Mouse (Mus musculus) yolk sac, embryonic 10.5 days (tissue): ENCODE results near the gene Cwc25.

Experiments
- DNase-seq: peaks from one replicate; pipeline ENCODE4 v3.0.0-alpha.2; 2017; ENCODE audit warnings: low spot score

The Cwc25 gene

DNA sequence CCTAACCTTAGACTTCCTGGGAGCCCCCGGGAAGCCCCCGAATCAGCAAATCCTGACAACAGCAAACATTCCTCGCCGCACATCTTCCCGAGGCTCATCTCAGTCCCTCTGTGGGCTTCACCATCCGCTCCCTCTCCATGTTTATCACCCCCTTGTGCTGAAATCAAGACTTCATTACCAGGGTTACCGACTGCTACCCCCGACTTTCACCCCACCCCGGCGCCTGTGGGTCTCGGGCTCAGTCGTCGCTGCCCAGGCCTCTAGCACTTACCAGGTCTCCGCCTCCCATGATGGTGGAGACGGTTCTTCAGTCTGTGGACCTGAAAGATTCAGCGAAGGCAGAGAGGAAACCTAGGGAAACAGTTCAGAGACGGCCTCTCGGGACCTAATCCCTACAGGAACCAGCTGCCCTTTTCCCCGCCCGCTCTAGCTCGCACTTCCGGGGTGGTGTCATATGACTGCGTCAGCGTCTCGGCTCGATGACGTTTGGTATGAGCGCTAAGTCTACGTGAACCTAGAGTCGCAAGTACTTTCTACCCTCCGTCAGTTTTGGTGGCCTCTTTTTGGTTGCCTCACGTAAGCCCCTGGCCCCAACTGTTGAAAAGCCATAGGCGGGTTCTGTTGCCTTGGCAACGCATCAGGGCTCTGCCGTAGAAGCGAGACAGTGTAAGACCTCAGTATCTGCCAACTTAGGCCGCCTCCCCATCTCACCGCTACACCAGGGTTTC lies at the start of gene Cwc25:
TSS of gene Cwc25 (minus strand) at position 403 of the 728 bp plus-strand sequence.
- DNase-seq: peak; percentile 95

DNA sequence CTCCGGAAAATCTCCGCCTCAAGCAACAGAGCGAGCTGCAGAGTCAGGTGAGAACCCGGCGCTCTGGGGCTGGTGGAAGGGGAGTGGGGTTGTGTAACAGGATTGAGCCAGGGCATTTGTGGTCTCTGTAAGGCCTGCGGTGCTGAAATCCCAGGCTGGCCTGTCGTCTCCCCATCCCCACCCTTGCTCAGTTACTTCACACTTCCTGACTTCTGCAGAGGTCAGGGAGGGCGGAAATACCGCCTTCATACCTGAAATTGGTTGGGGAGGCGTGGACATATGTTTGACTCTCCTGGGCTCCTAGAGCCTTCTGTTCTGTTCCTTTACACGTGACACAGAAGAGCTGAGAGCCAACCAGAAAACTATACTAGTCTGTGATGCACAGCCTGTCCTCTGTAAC lies 49.4 kb upstream of the Cwc25 start:
- no peak for DNase-seq

DNA sequence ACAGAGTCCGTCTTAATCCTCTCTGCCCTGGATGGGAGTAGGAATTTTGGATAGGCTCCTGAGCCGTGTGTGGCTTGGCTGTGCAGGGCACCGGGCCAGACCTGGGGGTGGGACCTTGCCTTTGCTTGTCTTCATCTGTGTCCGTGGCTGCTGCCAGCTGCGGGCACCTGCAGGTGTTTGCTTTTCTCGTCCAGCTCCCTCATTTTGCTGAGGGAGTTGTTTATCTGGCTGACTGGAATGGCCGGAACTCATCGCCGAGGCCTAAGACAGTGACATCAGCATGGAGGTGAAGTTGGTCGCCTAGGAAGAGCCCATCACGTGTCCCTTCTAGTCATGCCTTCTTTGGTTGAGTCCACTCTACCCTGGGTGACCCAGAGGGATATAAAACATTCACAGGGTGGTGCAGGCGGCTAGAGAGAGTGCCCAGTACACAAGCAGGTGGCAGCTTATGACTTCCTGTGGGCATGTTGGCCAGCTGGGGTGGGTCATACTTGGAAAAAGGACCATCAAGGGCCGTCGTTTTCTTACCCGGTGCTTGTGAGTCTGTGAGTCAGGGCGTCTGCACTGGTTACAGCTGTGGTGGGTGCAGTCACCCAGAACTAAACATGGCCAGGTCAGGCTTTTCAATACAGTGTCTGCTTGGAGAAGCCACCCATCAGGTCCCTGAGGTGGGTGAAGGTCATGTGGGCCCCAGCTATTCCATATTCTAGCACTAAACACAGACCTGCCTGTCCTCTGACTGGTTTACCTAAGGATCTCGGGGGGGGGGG lies 47.6 kb upstream of the Cwc25 start:
- peak; percentile 42 for DNase-seq

DNA sequence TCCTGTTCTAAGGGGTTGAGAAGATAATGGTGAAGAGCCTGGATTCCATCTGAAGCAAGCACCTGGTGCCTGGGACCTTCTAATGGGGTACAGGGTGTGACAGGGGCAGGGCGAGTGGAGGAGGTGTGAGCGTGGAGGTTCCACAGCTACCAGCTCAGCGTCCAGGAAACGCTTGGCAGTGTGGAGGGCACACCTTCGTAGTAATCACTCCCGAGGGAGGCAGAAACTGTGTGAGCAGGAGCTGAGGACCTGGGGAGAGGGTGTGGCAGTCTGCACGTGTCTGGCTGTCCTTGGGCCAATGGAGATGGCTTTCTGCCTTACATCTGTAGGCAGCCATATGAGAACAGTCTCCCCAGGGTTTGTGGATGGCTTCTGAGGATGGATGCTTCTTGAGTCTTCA lies 46.7 kb upstream of the Cwc25 start:
- no peak for DNase-seq

DNA sequence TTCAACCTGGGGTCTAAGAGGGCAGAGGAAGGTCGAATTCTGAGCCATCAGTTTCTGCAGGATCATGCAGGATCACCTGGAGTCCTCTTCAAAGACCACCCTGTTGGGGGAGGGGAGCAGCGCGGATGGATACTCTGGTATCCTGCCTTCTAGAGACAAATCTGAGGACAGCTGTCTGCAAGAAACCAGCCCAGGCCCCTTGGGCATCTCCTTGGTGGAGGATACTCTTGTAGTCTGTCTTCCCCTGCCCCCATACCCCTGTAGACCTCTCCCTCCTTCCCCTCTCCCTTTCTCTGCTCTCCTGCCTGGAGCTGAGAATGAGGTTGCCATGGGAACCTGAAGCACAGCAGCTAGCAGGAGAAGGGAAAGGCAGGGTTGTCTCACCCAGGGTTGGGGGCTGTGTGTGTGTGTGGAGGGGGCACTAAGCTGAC lies 46.1 kb upstream of the Cwc25 start:
- peak; percentile 66 for DNase-seq

DNA sequence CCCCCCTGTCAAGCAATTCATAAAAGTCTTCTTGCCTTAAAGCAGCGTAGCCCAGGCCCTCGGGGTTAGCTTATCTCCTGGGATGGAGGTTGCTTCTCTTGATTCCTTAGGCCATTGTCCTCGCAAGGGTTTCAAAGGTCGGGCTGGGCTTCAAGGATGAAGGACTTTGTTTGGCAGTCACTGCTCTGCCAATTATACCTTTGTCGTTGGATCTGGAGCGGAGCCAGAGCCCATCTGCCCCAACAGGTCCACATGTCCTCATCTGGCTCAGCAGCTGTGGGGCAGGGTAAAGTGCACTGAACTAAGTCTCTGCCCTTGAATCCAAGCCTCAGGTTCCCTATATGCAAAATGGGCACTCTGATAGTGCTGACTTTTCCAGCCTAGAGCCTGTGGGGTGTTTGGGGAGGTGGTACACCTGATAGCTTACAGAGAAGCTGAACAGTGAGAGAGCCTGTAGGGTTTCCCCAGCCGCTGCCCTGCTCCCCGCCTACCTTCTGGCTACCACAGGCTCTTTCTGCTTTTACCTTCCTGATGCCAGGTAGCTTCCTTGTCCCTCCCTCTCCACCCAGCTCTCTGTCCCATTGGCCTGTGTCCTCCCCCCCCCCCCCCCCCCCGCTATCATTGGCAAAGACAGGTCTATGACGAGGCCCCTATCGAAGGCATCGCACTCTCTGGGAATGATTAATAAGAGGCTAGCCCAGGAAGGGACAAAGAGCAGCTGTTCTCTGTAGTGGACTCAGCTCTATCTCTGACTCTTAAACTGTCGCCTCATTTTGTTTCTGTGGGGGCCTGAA lies 45.4 kb upstream of the Cwc25 start:
- DNase-seq: peak; percentile 90

DNA sequence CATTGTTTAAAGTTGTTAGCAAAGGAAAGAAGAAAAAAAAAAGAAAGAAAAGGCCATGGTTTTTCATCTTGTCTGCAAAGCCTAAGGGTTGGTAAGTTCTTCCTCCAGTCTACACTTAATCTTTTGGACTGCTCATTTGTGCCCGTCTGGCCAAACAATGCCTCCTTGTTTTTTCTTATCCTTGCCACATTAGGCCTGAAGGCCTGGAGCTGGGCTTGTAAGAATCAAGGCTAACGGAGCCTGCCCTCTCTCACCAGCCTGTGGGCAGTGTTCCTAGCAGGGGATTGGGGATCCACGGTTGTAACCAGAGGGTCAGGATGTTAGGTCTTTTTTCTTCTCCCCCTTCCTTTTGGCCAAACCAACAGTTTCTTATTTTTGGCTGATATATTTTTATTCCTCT lies 44.6 kb upstream of the Cwc25 start:
- DNase-seq: no peak

DNA sequence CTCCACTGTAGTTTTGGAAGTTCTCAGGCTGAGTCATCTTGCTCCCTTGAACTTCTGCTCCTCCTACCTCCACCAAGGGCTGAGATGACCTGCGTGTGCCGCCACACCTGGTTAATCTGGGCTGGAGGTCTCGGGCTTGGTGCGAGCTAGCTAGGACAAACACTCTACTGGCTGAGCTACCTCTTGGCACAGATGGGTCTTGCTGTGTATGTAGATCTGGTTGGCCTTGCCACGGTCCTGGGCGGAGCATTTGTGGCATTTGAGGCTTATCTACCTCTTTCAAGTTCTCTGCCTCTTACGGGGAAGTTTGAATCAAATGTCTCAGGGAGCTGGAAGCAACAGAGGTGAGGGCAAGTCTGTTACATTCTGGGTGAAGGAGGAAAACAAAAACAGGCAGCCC lies 44.0 kb upstream of the Cwc25 start:
- no peak for DNase-seq

DNA sequence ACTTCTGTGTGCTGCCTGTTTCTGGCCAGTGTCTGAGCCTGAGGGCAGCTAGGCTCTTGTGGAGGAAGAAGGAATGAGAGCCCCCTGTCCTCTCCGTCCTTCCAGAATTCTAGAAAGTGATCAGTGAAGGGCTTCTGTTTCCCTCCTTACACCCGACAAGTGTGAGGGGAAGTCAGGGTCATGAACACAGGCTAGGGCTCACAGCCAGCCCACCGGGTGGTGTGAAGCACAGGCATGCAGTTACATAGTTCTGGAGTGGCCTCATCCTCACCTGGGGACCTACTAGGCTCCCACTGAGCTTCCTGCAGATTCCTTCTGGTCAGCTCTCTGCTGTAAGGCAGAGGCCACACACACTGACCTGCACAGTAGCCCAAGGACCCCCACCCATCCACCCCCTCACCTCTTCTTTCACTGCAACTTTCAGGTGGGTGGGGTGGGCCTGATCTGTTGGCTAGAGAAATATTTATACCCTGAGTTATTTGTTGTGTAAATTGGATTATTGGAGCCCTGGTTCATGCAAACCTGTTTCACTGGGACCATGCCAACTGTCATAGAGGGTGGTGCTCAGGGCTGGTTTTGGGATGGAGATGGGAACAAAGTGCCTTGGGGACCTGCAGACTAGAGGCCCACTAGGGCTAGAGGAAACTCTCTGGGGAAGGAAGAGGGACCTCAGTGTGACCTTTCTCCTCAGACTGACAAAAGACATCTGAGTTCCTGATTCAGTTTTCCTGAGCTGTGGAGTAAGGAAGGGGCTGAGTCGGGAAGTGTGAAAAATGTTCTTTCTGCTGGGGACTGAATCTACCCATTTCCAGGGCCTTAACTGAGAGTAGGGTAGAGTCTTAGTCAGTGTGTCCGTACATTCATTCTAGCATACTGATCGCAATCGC lies 43.1 kb upstream of the Cwc25 start:
- no peak for DNase-seq

DNA sequence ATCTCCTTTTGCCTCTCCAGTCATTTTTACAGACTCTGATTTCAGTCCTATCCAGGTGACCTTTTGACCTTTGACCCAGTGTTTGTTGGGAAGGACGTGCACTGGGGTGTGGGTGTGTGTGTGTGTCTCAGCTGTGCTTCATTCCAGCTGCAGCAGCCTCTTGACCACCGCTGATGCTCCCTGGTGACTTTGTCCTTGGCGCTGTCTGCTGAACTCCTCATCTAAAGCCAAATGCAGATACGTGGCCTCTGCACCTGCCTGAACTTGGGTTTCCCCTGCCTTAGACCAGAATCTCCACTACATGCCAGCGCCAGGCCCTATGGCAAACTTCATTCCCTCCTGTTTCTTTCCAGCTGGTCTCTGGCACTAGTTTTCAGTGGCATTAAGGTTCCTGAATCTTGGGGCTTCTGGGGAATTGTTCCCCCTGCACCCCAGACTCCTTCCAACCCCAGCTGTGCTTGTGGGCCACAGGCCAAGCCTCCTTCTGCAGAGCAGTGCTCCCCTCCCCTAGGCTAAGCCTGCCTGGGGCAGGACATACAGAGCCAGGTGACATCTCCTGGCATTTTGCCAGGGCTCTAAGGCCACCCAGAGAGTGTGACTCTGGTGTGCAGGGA lies 42.4 kb upstream of the Cwc25 start:
- DNase-seq: peak; percentile 75

DNA sequence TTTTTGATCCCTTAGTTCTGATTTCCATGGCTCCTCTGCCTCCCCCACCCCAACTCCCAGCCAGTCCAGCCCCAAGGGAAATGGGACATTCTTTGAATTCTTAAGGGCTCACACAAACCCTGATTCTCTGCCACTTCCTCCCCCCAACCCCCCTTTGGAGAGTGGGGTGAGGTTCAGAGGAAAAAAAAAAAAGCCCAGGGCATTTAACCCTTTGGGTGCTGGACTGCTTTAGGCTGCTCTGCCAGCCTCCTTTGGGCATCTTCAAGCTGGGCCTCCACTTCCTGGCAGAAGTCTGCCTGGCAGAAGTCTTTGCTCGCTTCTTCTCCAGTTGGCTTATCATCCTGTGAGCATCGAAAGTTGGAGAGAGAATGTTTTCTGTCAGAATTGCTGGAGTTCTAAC lies 41.7 kb upstream of the Cwc25 start:
- DNase-seq: peak; percentile 61

DNA sequence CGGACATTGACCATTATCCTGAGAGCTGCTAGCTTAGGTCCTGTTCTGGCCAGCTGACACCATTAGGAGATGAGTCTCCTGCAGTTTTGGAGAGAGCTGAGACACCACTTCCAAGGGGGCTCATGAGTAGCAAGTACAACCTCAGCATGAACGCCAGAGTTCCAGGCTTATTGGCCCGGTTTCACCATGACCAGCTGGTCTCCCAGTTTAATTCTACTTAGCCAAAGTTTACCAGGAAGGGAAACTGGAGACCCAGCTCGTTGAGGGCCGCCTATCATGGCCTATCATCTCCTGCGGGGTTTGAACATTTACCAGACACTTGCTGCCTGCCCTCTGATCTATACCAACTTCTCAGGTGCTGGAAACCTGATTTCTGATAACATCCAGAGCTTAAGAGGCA lies 41.3 kb upstream of the Cwc25 start:
- DNase-seq: no peak

DNA sequence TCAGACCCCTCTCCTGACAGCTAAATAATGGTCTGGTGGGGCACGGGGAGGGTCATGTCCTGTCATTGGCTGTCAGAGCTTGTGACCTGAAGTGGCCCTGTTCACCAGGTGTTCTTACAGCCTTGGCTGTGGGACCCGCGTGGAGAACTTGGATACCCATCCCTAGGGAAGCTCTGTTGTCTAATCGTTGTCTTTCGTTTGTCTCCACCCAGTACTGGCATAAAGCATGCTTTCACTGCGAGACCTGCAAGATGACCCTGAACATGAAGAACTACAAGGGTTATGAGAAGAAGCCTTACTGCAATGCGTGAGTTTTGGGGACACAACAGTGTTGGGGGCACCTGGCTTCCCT lies 40.2 kb upstream of the Cwc25 start:
- DNase-seq: no peak

DNA sequence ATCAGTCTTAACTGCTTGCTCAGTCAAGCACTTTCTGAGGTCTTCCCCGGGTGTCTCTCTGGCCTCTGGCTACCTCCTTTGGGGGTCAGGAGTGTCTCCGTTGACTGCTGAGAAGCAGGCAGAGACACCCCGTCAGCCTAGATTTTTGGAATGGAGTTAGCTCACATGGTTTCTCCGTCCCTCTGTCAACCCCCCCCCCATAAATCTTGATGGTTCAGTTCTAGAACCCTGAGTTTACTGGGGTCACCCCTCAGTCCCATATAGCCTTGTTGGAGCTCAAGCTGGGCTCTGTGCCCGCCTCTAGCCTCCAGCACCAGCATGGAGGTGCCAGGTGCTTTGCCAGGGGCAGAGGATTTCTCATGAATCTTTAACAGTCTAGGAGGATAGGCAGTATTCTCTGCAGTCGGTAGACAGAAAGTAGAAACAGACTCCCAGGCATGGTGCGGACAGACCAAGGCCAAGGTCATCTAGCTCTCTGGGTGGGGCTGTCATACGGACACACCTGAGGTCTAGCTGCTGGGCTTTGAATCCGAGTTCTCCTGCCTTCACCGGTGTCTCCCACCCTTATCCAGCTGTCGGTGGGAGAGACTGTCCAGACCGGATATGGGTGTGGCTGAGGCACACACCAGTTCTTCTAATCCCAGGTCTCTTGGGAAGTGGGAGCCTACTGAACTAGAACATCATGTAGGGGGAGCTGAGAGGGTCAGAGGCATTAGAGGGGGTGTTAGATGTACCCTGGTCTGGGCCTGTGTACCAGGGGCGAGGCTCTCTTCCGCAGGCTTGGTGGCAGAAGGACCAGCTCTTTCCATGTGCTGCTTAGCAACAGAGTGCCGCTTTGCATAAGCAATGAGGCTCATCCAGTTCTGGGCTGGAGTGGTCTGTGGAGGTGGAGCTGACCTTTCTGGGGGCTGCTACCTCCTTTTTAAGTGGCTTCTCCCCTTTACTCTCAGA lies 39.6 kb upstream of the Cwc25 start:
- DNase-seq: peak; percentile 45

DNA sequence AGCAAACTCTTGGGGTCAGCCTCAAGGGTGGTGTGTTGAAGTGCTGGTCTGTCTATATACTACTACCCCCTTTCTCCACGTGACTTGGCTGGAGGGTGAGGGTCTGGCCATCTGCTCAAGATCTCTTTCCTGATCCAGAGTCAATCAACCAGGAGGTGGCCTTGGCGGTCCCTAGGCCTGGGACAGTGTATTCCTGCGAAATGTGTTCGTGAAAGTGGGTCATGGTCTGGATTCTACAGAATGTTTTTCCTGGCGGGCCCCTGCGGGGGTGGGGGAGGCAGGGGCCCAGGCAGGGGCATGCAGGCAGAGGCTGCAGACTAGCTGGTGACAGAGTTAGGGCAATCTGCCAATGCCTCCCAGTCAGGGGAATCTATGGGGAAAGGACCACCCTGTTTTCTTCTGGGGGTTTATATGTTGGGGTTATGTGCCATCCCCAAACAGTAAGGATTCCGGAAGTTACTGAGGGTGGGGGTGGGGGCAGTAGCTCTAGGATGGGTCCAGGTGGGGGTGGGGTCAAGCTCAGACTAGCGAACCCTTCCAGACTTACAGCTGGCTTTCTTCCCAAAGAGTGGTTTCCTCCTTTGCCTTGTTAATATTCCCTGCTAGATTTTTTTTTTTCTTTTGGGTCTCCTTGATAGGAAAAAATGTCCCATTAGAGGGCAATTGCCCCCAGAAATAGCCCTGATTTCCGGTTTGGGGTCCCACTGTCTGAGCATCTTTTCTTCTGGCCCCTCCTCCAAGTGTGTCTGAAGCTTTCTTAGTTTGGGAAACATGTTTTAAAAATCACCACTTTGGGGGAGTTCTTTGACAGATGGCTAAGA lies 38.7 kb upstream of the Cwc25 start:
- DNase-seq: peak; percentile 14

DNA sequence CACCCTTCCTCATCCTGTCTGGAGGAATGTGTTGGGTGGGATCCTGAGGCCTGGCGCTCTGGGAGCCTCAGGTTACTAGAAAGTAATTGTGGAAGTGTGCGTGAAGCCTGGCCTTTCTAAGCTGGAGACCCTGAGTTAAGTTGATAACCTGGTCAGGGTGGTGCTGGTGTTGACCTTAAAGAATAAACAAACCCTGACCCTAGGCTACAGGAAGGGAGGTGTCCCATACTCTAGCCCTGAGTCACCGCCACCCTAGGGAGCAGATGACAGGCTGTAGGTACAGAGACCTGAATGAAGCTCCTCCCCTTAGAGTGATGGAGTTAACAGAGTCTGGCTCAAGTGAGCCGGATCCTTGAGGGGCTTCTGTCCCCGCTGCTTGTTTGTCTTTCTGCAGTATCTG lies 37.5 kb upstream of the Cwc25 start:
- DNase-seq: peak; percentile 74

DNA sequence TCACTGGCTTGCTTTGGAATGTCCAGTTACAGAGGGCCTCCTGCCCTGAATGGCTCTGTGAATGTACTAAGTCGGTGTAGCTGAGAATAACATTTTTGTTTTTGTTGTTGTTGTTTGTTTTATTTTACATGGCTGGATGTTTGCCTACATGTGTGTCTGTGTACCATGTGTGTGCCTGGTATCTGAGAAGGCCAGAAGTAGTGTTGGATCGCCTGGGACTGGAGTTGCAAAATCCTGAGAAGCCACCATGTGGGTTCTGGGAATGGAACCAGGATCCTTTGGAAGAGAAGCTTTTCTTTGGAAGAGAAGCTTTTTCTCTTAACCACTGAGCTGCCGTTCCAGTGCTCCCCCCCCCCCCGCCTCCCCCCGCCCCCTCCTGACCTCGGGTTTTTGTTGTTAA lies 36.1 kb upstream of the Cwc25 start:
- DNase-seq: peak; percentile 10

DNA sequence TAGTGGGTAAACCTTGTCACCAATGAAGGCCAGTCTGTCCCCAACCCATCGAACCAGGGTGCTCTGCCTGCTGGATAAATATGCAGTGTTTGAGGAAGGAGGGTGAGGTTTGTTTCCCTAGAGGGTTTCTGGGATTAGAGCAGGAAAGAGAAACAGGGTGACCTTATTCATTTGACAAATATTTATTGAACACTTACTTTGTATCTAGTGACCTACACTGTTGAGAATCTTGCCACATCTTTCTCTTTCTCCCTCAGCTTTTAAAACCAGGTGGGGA lies 35.8 kb upstream of the Cwc25 start:
- DNase-seq: no peak

DNA sequence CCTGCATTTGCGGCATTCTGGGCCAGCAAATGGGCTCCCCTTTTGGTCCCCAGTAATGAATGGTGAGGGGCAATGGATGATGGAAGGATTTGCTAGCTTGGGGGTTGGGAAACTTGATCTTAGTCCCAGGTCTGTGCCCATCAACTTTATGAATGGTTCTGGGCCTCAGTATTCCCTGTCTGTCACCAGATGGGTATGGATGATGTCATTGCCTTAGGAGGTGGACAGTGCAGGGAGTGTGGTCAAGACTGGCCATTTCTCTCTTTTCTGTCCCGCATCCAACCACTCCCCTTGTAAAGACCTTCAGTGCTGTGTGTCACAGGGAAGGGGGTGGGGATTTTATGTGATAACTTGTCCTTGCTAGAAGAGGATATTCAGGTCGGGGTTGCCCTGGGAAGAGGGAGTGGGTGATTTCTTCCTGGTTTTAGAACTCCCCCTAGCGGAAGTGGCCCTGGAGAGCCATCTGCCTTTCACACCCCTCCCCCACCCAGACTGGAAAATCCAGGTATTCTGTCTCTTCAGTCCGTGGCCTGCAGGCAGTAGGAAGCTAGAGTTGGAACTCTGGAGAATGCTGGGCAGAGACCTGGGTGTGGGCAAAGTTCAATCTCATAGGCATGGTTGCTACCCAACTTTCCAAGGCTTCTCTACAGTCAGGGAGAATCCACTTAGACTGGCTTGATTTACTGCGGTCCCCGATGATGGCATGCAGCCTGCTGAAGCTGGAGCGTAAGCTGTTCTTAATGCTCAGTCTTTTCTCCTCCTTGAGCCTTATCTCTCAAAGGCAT lies 35.2 kb upstream of the Cwc25 start:
- peak; percentile 81 for DNase-seq
